Mouse (Mus musculus): ENCODE results near the gene Ap1b1.
"Not testable (repeated sequence)": the region's sequence is repeated elsewhere in the genome, so short reads cannot be mapped to it uniquely, and the experiment has no call there.

Gene Ap1b1

DNA sequence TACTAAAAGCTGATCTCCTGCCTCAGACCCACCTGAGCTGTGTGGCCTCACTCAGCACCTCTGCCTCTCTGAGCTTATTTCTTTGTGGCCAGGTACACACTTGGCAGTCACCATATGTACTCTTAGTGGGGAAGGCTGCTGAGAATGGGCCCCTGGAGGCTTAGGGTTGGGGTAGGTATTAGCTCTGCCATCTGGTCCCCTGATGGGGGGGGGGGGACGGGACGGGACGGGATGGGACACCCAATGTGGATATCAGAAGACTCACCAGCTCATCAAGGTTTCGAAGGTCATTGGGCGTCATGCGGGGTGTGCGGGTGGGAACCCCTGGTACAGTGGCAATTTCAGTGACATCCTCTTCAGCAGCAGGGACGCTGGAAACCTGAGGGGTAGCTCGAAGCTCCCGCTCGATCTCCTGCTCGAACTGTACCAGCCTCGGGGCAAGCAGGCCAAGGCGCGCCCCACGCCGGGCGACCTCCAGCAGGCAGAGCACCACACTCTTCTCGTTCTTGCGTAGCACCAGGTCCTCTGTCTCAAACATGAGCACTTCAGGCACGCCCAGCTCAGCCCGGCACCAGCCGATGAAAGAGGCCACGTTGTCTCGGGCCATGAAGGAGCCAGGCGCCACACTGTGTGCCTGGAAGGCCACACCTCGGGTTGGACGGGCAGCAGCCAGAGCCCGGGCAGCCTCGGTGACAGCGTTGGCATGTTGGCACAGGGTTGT is 77.1 kb downstream of the Ap1b1 start:
- no peak for DNase-seq

DNA sequence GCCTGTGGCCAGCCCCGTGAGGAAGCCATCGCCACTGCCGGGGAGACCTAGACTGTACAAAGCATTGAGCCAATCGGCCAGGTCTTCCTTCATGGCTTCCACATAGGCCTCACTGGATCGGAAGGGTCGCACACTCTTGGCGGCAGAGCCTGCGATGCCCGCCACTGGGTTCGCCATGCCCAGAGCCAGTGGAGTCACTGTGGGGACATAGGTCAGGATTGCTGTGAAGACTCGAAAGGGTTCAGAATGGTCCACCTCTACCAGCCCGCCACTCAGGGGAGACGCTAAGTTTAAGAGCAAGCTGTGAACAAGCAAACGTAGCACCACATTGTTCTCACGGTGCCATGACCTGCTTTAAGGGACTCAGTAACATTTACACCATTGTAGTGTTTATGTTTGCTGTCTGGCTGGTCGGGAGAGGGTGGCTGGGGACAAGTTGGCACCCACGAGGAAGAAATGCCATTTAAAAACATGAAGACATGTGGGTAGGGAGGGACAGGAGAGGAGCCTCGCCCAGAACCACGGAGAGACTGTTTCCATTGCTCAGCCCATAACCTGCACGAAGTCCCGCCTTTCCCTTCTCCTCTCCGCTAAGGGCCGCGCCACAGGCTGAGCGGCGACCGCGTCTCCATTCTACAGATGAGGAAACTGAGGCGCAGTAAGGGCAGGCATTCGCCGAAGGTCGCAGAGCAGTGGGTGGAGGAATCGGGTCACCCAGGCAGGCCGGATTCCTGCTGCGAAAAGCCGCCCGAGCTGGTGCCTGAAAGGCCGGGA is 77.8 kb downstream of the Ap1b1 start:
- DNase-seq, result no peak

DNA sequence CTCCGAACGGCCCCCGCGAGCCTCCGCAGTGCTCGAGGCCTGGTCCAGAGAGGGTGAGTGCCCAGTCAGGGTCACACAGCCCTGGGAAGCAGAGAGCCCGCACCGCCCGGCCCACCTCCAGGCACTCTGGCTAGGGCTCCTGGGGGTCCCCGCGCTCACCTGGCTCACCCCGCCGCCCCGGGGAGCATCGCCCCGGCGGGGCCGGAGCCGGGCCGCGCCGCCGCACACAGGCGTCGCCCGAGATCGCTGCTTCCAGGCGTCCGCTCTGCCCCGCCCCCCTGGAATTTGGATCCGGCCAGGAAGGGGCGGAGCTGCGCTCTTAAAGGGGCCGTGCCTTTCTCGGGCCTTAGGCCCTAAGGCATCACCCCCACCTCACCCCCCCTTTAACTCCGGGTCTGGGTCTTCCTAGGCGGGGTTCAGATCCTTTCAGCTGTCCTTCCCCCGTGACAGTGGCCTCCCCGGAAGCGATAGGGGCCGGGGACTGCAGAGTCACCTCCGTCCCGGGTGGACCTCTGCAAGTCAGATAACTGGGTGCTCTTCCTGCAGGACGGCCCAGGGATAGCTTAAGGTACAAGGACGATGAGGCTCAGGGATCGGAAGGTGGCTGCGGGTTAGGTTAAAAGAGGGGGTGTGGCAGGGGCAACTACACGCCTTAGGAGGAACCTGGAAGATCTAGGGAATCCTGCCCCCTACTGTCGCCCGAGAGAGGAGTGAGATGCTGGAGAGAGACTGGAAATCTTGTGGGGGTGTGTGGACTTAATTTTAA is 78.6 kb downstream of the Ap1b1 start, which contains the start of gene Gas2l1:
Gene Gas2l1 (minus strand): TSS at position 272 of the 766 bp plus-strand sequence.
- DNase-seq, result peak; percentile 69

DNA sequence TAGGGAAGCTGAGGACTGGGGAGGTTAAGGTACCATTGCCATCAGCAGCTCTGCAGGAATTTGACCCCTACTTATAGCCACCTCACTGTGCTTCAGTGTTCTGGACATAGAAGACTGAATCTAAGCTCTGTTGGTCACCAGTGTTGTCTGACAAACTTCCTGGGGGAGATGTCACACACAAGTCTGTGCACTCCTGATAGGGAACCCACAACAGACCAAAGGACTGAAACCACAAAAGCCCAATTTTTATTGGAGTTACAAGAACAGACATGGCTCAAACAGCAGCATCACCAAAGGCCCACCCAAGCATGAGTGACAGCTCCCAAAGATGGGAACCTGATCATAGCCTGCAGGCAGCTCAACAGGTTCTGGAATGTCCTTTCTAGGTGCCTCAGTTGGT is 80.4 kb downstream of the Ap1b1 start:
- DNase-seq, result no peak

DNA sequence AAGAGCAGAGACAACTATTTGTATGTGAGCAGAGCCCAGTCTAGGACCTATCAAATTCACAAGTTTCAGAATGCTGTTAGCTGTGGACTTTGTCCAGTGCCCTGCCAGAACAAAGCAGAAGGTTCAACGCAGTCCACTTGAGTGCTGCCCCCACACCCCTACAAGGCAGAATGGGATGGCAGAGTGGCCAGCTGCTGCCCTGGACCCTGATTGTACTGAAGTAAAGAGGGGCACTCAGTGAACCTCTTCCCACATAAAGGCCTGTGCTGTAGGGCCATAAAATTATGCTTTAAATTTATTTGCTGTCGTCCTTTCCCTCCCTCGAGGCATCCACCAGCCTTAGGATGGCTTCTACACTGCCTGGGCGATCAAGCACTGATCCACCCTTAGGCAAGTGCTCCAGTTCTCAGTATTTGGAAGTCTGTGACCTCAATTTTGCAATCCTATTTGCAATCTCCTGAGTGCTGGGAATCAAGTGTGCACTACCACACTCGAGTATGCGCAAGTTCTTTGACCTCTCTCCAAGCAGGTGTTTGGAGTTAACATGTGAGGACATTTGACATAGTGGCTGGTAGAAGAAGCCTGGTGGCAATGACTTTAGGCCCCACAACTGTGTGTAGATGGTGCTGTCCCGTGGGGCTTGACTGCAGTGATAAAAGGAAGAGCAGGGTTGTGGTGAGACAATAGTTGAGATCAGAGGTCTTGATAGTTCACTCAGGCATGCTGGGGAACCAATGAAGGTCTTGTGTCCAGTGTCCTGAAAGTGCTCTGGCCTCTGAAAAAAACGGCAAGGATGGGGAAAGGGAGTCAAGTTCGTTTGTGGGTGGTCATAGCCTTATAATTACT is 81.7 kb downstream of the Ap1b1 start:
- DNase-seq, result no peak

DNA sequence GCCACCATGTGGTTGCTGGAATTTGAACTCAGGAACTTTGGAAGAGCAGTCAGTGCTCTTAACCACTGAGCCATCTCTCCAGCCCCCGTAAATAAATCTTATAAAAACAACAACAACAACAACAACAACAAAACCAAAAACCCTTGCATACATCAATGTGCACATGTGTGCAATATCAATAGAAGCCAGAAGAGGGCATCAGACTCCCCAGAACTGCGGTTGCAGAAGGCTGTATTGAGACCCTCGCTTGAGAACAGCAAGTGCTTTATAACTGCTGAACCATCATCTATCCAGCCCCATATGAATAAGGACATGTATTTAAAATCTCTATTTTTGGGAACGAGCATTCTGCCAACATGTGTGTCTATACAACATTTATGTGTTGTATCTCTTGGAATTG is 88.3 kb downstream of the Ap1b1 start:
- DNase-seq, result peak; percentile 52

DNA sequence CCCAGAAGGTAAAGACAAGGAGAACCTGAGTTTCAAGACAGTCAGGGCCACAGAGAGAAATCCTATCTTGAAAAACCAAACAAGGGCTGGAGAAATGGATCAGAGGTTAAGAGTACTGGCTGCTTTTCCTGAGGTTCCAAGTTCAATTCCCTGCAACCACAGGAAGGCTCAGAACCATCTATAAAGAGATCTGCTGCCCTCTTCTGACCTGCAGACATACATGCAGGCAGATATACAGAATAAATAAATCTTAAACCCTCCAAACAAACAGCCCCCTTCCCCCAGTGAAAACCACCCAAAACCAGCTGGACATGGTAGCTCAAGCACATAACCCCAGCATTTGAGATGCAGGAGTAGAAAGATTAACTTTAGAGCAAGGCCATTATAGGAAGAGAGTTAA is 89.1 kb downstream of the Ap1b1 start:
- no peak for DNase-seq

DNA sequence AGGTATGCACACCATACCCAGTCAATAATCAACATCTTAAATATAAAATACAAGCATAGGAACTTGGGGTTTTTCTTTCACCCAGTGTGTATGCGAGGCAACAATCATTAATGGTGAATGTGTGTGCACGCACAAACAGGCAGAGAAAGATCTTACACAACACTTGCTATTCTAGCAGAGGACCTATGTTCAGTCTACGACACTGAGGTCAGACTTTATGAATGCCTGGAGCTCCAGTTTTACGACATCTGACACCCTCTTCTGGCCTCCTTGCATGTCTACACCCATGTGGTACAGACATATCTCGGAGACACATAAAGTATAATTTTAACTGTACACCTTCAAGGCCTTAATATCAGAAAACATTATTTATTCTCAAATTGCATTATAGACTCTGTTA is 90.2 kb downstream of the Ap1b1 start:
- DNase-seq, result not testable (repeated sequence)

DNA sequence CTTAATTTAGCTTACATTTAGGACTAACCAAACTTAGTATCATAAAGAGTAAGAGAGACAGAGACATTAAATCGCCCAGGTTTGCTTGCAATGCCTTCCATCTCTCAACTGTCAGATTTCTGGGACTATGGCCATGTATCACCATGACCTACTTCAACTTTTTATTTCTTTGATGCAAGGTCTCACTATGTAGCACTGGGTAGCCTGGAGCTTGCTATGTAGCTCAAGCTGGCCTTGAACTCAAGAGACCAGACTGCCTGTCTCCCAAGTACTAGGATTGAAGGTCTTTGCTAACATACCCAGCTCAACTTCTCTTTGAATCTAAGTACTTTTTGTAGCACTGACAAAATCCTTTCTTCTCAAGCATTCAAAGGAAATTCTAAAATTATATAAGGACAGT is 102.5 kb downstream of the Ap1b1 start:
- no peak for DNase-seq

DNA sequence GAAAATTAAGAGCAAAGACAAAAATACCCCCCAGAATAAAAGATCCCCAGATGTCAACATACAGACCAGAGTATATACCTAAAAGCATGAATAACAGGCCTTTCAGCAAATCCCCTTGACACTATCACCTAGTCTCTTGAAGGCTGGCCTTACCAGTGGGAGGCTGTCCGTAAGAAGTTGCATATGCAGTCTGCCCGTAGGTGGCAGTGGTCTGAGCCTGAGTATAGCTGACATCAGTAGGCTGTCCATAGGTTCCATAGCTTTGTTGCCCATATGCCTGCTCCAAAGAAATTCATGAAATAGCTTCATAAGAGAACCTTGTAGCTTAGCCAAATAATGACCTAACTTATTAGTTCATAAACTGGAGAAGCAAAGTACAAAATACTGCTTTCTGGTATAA is 105.1 kb downstream of the Ap1b1 start:
- no peak for DNase-seq
